Mouse (Mus musculus): Measurements from ENCODE around the gene Ropn1. TPM values are rescaled to one million over a fixed set of nuclear protein-coding genes. Genes with fewer than 3 reads are reported as not detected.

Gene Ropn1
- polyA plus RNA-seq, 1 experiment = 0.41 TPM

- DNase-seq = no peak
- 43% methylated on average over 11 of the region's 11 CpGs for WGBS
- H3K27ac ChIP-seq (ENCODE audit: insufficient read depth, low read depth, low read length) = no peak overlapping the region
- no peaks in the 10 kb centered on the region for H3K36me3 ChIP-seq (ENCODE audit: control insufficient read depth, insufficient read depth, low read length)
- H3K4me3 ChIP-seq (ENCODE audit: insufficient read depth, low read depth, low read length) = no peak overlapping the region
- H3K4me1 ChIP-seq (ENCODE audit: control insufficient read depth, insufficient read depth, low read length) = 0 out of 2 replicates have a peak, but pooled peaks cover 2% of the 10 kb centered on the region
- TF ChIP-seq CTCF (conservative IDR thresholded peaks at IDR 0.05; ENCODE audit: insufficient read depth, insufficient read length, low read depth, low read length) (no peak), POLR2A (IDR thresholded peaks at IDR 0.05; ENCODE audit: low read depth, low read length) (no peak)
- no peaks in the 10 kb centered on the region for H3K27me3 ChIP-seq (replicated peaks; ENCODE audit: control insufficient read depth, insufficient read depth, low read length)
Observed at GRCm38 (mm10) chr16:34658388-34658787, 8.7 kb downstream of the Ropn1 start.

GRCm38 (mm10) chr16:34664553-34664952 is 14.8 kb downstream of the Ropn1 start:
- H3K27ac ChIP-seq (ENCODE audit: insufficient read depth, low read depth, low read length) = no peak overlapping the region
- no peak overlapping the region for H3K4me3 ChIP-seq (ENCODE audit: insufficient read depth, low read depth, low read length)
- no peaks in the 10 kb centered on the region for H3K36me3 ChIP-seq (ENCODE audit: control insufficient read depth, insufficient read depth, low read length)
- no peaks in the 10 kb centered on the region for H3K27me3 ChIP-seq (replicated peaks; ENCODE audit: control insufficient read depth, insufficient read depth, low read length)
- no peaks in the 10 kb centered on the region for H3K4me1 ChIP-seq (ENCODE audit: control insufficient read depth, insufficient read depth, low read length)
- TF ChIP-seq CTCF (conservative IDR thresholded peaks at IDR 0.05; ENCODE audit: insufficient read depth, insufficient read length, low read depth, low read length) (no peak), POLR2A (IDR thresholded peaks at IDR 0.05; ENCODE audit: low read depth, low read length) (no peak)
- WGBS = 84% methylated on average over 3 of the region's 3 CpGs
- DNase-seq = no peak

GRCm38 (mm10) chr16:34667031-34667726 is 17.5 kb downstream of the Ropn1 start:
- H3K4me3 ChIP-seq (ENCODE audit: insufficient read depth, low read depth, low read length) = no peak overlapping the region
- no peak for TF ChIP-seq POLR2A (IDR thresholded peaks at IDR 0.05; ENCODE audit: low read depth, low read length)
- peak; percentile 97 for TF ChIP-seq CTCF (conservative IDR thresholded peaks at IDR 0.05; ENCODE audit: insufficient read depth, insufficient read length, low read depth, low read length)
- no peaks in the 10 kb centered on the region for H3K36me3 ChIP-seq (ENCODE audit: control insufficient read depth, insufficient read depth, low read length)
- H3K4me1 ChIP-seq (ENCODE audit: control insufficient read depth, insufficient read depth, low read length) = no peaks in the 10 kb centered on the region
- peak; percentile 74 for DNase-seq
- H3K27me3 ChIP-seq (replicated peaks; ENCODE audit: control insufficient read depth, insufficient read depth, low read length) = no peaks in the 10 kb centered on the region
- 7% methylated on average over 20 of the region's 20 CpGs for WGBS
- H3K27ac ChIP-seq (ENCODE audit: insufficient read depth, low read depth, low read length) = no peak overlapping the region

GRCm38 (mm10) chr16:34668341-34668740 is 18.6 kb downstream of the Ropn1 start:
- Histone ChIP-seq H3K36me3 (ENCODE audit: control insufficient read depth, insufficient read depth, low read length) (no peaks in the 10 kb centered on the region), H3K4me1 (ENCODE audit: control insufficient read depth, insufficient read depth, low read length) (no peaks in the 10 kb centered on the region), H3K4me3 (ENCODE audit: insufficient read depth, low read depth, low read length) (no peak overlapping the region), H3K27ac (ENCODE audit: insufficient read depth, low read depth, low read length) (no peak overlapping the region), H3K27me3 (replicated peaks; ENCODE audit: control insufficient read depth, insufficient read depth, low read length) (no peaks in the 10 kb centered on the region)
- no peak for TF ChIP-seq POLR2A (IDR thresholded peaks at IDR 0.05; ENCODE audit: low read depth, low read length)
- DNase-seq = no peak
- 87% methylated on average over 9 of the region's 9 CpGs for WGBS

GRCm38 (mm10) chr16:34671966-34672365 is 22.2 kb downstream of the Ropn1 start:
- TF ChIP-seq CTCF (conservative IDR thresholded peaks at IDR 0.05; ENCODE audit: insufficient read depth, insufficient read length, low read depth, low read length) = no peak
- no peak for TF ChIP-seq POLR2A (IDR thresholded peaks at IDR 0.05; ENCODE audit: low read depth, low read length)
- 78% methylated on average over 7 of the region's 7 CpGs for WGBS
- no peaks in the 10 kb centered on the region for H3K36me3 ChIP-seq (ENCODE audit: control insufficient read depth, insufficient read depth, low read length)
- H3K4me3 ChIP-seq (ENCODE audit: insufficient read depth, low read depth, low read length) = no peak overlapping the region
- DNase-seq = no peak
- no peaks in the 10 kb centered on the region; the same call in 1 of the 2 replicates for H3K27me3 ChIP-seq (replicated peaks; ENCODE audit: control insufficient read depth, insufficient read depth, low read length)
- H3K27ac ChIP-seq (ENCODE audit: insufficient read depth, low read depth, low read length) = no peak overlapping the region
- no peaks in the 10 kb centered on the region for H3K4me1 ChIP-seq (ENCODE audit: control insufficient read depth, insufficient read depth, low read length)

- Histone ChIP-seq H3K27me3 (replicated peaks; ENCODE audit: control insufficient read depth, insufficient read depth, low read length) (no peaks in the 10 kb centered on the region; the same call in 1 of the 2 replicates), H3K36me3 (ENCODE audit: control insufficient read depth, insufficient read depth, low read length) (no peaks in the 10 kb centered on the region), H3K27ac (ENCODE audit: insufficient read depth, low read depth, low read length) (no peak overlapping the region), H3K4me3 (ENCODE audit: insufficient read depth, low read depth, low read length) (no peak overlapping the region), H3K4me1 (ENCODE audit: control insufficient read depth, insufficient read depth, low read length) (no peaks in the 10 kb centered on the region)
- no peak for DNase-seq
- 64% methylated on average over 3 of the region's 3 CpGs for WGBS
- TF ChIP-seq POLR2A (IDR thresholded peaks at IDR 0.05; ENCODE audit: low read depth, low read length) (no peak), CTCF (conservative IDR thresholded peaks at IDR 0.05; ENCODE audit: insufficient read depth, insufficient read length, low read depth, low read length) (no peak)
Observed at GRCm38 (mm10) chr16:34672822-34673221, 23.1 kb downstream of the Ropn1 start.

- 82% methylated on average over 6 of the region's 6 CpGs for WGBS
- Histone ChIP-seq H3K27ac (ENCODE audit: insufficient read depth, low read depth, low read length) (no peak overlapping the region), H3K4me3 (ENCODE audit: insufficient read depth, low read depth, low read length) (no peak overlapping the region), H3K36me3 (ENCODE audit: control insufficient read depth, insufficient read depth, low read length) (no peaks in the 10 kb centered on the region), H3K4me1 (ENCODE audit: control insufficient read depth, insufficient read depth, low read length) (no peaks in the 10 kb centered on the region), H3K27me3 (replicated peaks; ENCODE audit: control insufficient read depth, insufficient read depth, low read length) (no peaks in the 10 kb centered on the region; the same call in 1 of the 2 replicates)
- DNase-seq = no peak
- TF ChIP-seq POLR2A (IDR thresholded peaks at IDR 0.05; ENCODE audit: low read depth, low read length) (no peak), CTCF (conservative IDR thresholded peaks at IDR 0.05; ENCODE audit: insufficient read depth, insufficient read length, low read depth, low read length) (no peak)
Observed at GRCm38 (mm10) chr16:34674365-34674764, 24.6 kb downstream of the Ropn1 start.

Data from kidney, adult 2 months (tissue).